Mouse (Mus musculus): Measurements from ENCODE around the gene Ifnar1. TPM values are rescaled to one million over a fixed set of nuclear protein-coding genes. Genes with fewer than 3 reads are reported as not detected.

Gene Ifnar1
- total and polyA plus RNA-seq, 2 experiments, result 14.0 to 26.4 TPM

- H3K9ac ChIP-seq (ENCODE audit: low read depth, low read length), result no peak overlapping the region
- TF ChIP-seq CTCF (IDR thresholded peaks at IDR 0.05; ENCODE audit: low read depth, low read length) (no peak), POLR2A (IDR thresholded peaks at IDR 0.05; ENCODE audit: extremely low read depth, insufficient read depth, low read length) (no peak)
- no peaks in the 10 kb centered on the region for H3K27me3 ChIP-seq (ENCODE audit: control insufficient read depth, insufficient read depth, low read length)
- H3K27ac ChIP-seq (replicated peaks; ENCODE audit: insufficient read depth, low read depth, low read length), result no peak overlapping the region
- peaks cover 15% of the 10 kb centered on the region for H3K4me1 ChIP-seq (ENCODE audit: control insufficient read depth, insufficient read depth, low read length)
- DNase-seq (ENCODE audit: extremely low read depth, low read depth, low spot score), result no peak
- no peaks in the 10 kb centered on the region for H3K79me2 ChIP-seq (ENCODE audit: control insufficient read depth, insufficient read depth, low read length)
- H3K36me3 ChIP-seq (ENCODE audit: control insufficient read depth, insufficient read depth, low read length), result no peaks in the 10 kb centered on the region
- WGBS, result 91% methylated on average over 8 of the region's 8 CpGs
- H3K4me3 ChIP-seq (ENCODE audit: insufficient read depth, low read depth, low read length), result no peak overlapping the region
These were observed 41.8 kb upstream of the Ifnar1 start for GRCm38 (mm10) chr16:91443211-91443611.

DNA sequence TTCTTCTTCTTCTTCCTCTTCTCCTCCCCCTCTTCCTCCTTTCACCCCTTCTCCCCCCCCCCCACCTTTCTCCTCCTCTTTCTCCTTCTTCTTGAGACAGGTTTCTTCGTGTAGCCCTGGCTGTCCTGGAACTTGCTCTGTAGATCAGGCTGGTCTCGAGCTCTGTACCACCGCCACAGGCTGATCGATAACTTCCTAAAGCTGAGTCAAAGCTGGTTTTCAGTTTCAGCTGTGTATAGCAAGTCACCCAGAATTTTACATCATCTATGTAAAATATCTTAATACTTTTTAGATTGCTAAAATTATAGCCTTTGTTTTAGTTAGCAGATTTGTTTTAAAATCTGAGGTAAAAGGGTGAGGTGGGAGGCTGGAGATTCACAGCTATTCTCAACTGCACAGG is 40.2 kb upstream of the Ifnar1 start:
- no peaks in the 10 kb centered on the region for H3K27me3 ChIP-seq (ENCODE audit: control insufficient read depth, insufficient read depth, low read length)
- DNase-seq (ENCODE audit: extremely low read depth, low read depth, low spot score), result no peak
- no peaks in the 10 kb centered on the region for H3K79me2 ChIP-seq (ENCODE audit: control insufficient read depth, insufficient read depth, low read length)
- no peaks in the 10 kb centered on the region for H3K36me3 ChIP-seq (ENCODE audit: control insufficient read depth, insufficient read depth, low read length)
- WGBS, result 84% methylated on average over 4 of the region's 4 CpGs
- H3K4me1 ChIP-seq (ENCODE audit: control insufficient read depth, insufficient read depth, low read length), result peaks cover 15% of the 10 kb centered on the region
- H3K27ac ChIP-seq (replicated peaks; ENCODE audit: insufficient read depth, low read depth, low read length), result no peak overlapping the region
- no peak overlapping the region for H3K4me3 ChIP-seq (ENCODE audit: insufficient read depth, low read depth, low read length)
- no peak overlapping the region for H3K9ac ChIP-seq (ENCODE audit: low read depth, low read length)
- TF ChIP-seq POLR2A (IDR thresholded peaks at IDR 0.05; ENCODE audit: extremely low read depth, insufficient read depth, low read length) (no peak), CTCF (IDR thresholded peaks at IDR 0.05; ENCODE audit: low read depth, low read length) (no peak)

DNA sequence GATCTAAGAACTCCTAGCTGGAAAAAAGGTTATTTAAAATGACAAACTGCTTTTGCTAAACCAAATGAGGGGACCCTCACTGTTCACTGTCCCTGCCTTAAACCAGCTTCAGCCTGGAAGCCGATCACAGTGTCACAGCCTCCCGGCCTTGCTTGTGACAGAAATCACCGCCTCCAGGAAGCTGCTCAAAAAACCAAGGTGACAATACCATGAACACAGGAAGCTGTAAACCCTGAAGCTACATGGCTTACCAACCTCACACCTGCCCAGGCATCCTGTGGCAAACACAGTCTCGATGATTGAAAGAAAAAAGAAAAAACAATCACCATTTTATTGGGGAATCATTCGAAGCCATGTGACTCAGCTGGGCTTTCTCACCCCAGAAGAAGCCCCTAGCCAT is 39.5 kb upstream of the Ifnar1 start:
- 90% methylated on average over 5 of the region's 5 CpGs for WGBS
- no peak overlapping the region for H3K9ac ChIP-seq (ENCODE audit: low read depth, low read length)
- H3K27ac ChIP-seq (replicated peaks; ENCODE audit: insufficient read depth, low read depth, low read length), result no peak overlapping the region
- H3K4me1 ChIP-seq (ENCODE audit: control insufficient read depth, insufficient read depth, low read length), result peaks cover 18% of the 10 kb centered on the region
- no peaks in the 10 kb centered on the region for H3K36me3 ChIP-seq (ENCODE audit: control insufficient read depth, insufficient read depth, low read length)
- H3K27me3 ChIP-seq (ENCODE audit: control insufficient read depth, insufficient read depth, low read length), result no peaks in the 10 kb centered on the region
- H3K4me3 ChIP-seq (ENCODE audit: insufficient read depth, low read depth, low read length), result no peak overlapping the region
- no peak for TF ChIP-seq CTCF (IDR thresholded peaks at IDR 0.05; ENCODE audit: low read depth, low read length)
- no peak for TF ChIP-seq POLR2A (IDR thresholded peaks at IDR 0.05; ENCODE audit: extremely low read depth, insufficient read depth, low read length)
- DNase-seq (ENCODE audit: extremely low read depth, low read depth, low spot score), result no peak
- H3K79me2 ChIP-seq (ENCODE audit: control insufficient read depth, insufficient read depth, low read length), result no peaks in the 10 kb centered on the region

DNA sequence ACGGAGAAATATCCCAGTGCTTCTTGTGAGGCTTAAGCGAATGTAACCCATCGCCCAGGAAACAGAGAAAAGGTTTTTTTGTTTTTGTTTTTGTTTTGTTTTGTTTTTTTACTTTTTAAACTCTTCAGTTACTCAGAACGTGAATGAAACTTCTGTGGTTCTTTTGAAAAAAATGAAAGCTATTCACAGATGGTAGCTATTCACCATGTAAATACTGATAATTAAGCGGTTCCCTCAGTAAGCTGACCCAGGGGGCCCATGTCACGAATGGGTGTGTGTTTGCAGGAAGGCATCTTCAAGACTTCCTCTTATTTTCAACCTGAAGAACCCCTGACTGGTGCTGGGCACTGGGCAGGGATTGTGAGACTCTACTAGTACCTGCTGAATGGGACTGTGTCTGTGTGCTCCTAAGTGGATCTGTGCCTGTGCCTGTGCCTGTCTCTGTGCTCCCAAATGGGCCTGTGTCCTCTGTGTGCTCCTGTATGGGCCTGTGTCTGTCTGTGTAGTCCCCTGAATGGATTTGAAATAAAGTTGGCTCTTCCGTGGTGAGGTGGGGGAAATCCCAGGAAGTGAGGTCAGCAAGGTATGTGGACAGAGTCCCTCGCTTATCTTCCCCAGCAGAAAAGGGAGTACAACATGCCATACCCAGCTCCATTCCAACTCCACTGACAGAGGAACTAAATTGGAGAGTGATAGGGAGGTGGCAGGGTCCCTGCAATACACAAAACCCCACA is 38.1 kb upstream of the Ifnar1 start:
- TF ChIP-seq CTCF (IDR thresholded peaks at IDR 0.05; ENCODE audit: low read depth, low read length), result no peak
- TF ChIP-seq POLR2A (IDR thresholded peaks at IDR 0.05; ENCODE audit: extremely low read depth, insufficient read depth, low read length), result no peak
- 69% methylated on average over 8 of the region's 8 CpGs for WGBS
- DNase-seq (ENCODE audit: extremely low read depth, low read depth, low spot score), result no peak
- Histone ChIP-seq H3K36me3 (ENCODE audit: control insufficient read depth, insufficient read depth, low read length) (no peaks in the 10 kb centered on the region), H3K9ac (ENCODE audit: low read depth, low read length) (no peak overlapping the region; the same call in 1 of the 2 replicates), H3K4me3 (ENCODE audit: insufficient read depth, low read depth, low read length) (no peak overlapping the region), H3K27me3 (ENCODE audit: control insufficient read depth, insufficient read depth, low read length) (no peaks in the 10 kb centered on the region), H3K4me1 (ENCODE audit: control insufficient read depth, insufficient read depth, low read length) (peaks cover 17% of the 10 kb centered on the region), H3K79me2 (ENCODE audit: control insufficient read depth, insufficient read depth, low read length) (no peaks in the 10 kb centered on the region), H3K27ac (replicated peaks; ENCODE audit: insufficient read depth, low read depth, low read length) (peak overlapping the region; percentile 45)

DNA sequence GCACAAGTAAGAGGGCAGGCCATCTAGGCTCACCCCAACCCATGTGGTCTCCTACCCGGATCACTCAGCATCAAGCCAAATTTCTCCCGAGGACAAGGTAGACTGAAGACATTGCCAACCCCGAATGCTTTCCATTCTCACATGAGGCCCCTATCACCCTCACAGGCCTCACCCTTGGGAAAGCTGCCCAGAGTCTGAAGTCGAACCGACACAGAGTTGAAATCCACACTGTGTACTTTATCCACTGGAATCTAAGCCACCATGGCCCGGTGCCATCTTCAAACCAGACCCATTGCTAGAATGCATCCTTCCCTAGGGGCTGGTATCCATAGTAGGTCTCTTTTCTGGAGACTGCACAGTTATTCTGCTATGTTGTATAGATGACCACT is 37.5 kb upstream of the Ifnar1 start:
- TF ChIP-seq CTCF (IDR thresholded peaks at IDR 0.05; ENCODE audit: low read depth, low read length), result no peak
- TF ChIP-seq POLR2A (IDR thresholded peaks at IDR 0.05; ENCODE audit: extremely low read depth, insufficient read depth, low read length), result no peak
- Histone ChIP-seq H3K9ac (ENCODE audit: low read depth, low read length) (no peak overlapping the region; the same call in 1 of the 2 replicates), H3K27ac (replicated peaks; ENCODE audit: insufficient read depth, low read depth, low read length) (peak overlapping the region; percentile 45), H3K4me1 (ENCODE audit: control insufficient read depth, insufficient read depth, low read length) (peaks cover 21% of the 10 kb centered on the region), H3K27me3 (ENCODE audit: control insufficient read depth, insufficient read depth, low read length) (no peaks in the 10 kb centered on the region), H3K4me3 (ENCODE audit: insufficient read depth, low read depth, low read length) (no peak overlapping the region), H3K79me2 (ENCODE audit: control insufficient read depth, insufficient read depth, low read length) (no peaks in the 10 kb centered on the region), H3K36me3 (ENCODE audit: control insufficient read depth, insufficient read depth, low read length) (no peaks in the 10 kb centered on the region)
- 25% methylated on average over 6 of the region's 6 CpGs for WGBS
- peak; percentile 88 for DNase-seq (ENCODE audit: extremely low read depth, low read depth, low spot score)

- no peak for DNase-seq (ENCODE audit: extremely low read depth, low read depth, low spot score)
- Histone ChIP-seq H3K4me1 (ENCODE audit: control insufficient read depth, insufficient read depth, low read length) (peaks cover 24% of the 10 kb centered on the region), H3K79me2 (ENCODE audit: control insufficient read depth, insufficient read depth, low read length) (no peaks in the 10 kb centered on the region), H3K27me3 (ENCODE audit: control insufficient read depth, insufficient read depth, low read length) (no peaks in the 10 kb centered on the region), H3K27ac (replicated peaks; ENCODE audit: insufficient read depth, low read depth, low read length) (no peak overlapping the region), H3K36me3 (ENCODE audit: control insufficient read depth, insufficient read depth, low read length) (no peaks in the 10 kb centered on the region), H3K4me3 (ENCODE audit: insufficient read depth, low read depth, low read length) (no peak overlapping the region), H3K9ac (ENCODE audit: low read depth, low read length) (no peak overlapping the region)
- WGBS, result 97% methylated on average over 5 of the region's 5 CpGs
- no peak for TF ChIP-seq POLR2A (IDR thresholded peaks at IDR 0.05; ENCODE audit: extremely low read depth, insufficient read depth, low read length)
- no peak for TF ChIP-seq CTCF (IDR thresholded peaks at IDR 0.05; ENCODE audit: low read depth, low read length)
These were observed 37.0 kb upstream of the Ifnar1 start for GRCm38 (mm10) chr16:91448088-91448487.

All from liver, adult 2 months (tissue).